Mouse (Mus musculus) WW6 (cell line): ENCODE data around the gene Acot11.
A peak's percentile ranks its signal among the peaks of the same experiment; 100 is the strongest.
"Not testable (repeated sequence)": the region's sequence is repeated elsewhere in the genome, so short reads cannot be mapped to it uniquely, and the experiment has no call there.

ENCODE experiments used
- DNase-seq: peaks from one replicate; pipeline ENCODE4 v3.0.0-alpha.2; 2013; ENCODE audit warnings: low read depth, low spot score

Gene Acot11

GRCm38 (mm10) chr4:106811162-106811561, 6.4 kb upstream of the Acot11 start:
- DNase-seq: no peak

- no peak for DNase-seq
Observed at GRCm38 (mm10) chr4:106810039-106810438, 5.2 kb upstream of the Acot11 start.

GRCm38 (mm10) chr4:106807287-106807686, 2.5 kb upstream of the Acot11 start:
- no peak for DNase-seq

GRCm38 (mm10) chr4:106805890-106806289, 1.1 kb upstream of the Acot11 start:
- DNase-seq: no peak

- DNase-seq: no peak
Observed at GRCm38 (mm10) chr4:106804201-106804909, 443 bp downstream of the Acot11 start.

- DNase-seq: no peak
Observed at GRCm38 (mm10) chr4:106803781-106804180, 1.0 kb downstream of the Acot11 start.

- peak; percentile 57 for DNase-seq
Observed at GRCm38 (mm10) chr4:106799772-106800336, 4.9 kb downstream of the Acot11 start.

- DNase-seq: no peak
Observed at GRCm38 (mm10) chr4:106798908-106799546, 5.8 kb downstream of the Acot11 start.

- no peak for DNase-seq
Observed at GRCm38 (mm10) chr4:106795289-106795688, 9.5 kb downstream of the Acot11 start.

- no peak for DNase-seq
Observed at GRCm38 (mm10) chr4:106794247-106794646, 10.6 kb downstream of the Acot11 start.

GRCm38 (mm10) chr4:106793826-106794225, 11.0 kb downstream of the Acot11 start:
- DNase-seq: not testable (repeated sequence)

- no peak for DNase-seq
Observed at GRCm38 (mm10) chr4:106792276-106792675, 12.5 kb downstream of the Acot11 start.

GRCm38 (mm10) chr4:106790938-106791337, 13.9 kb downstream of the Acot11 start:
- DNase-seq: no peak

GRCm38 (mm10) chr4:106790218-106790617, 14.6 kb downstream of the Acot11 start:
- DNase-seq: not testable (repeated sequence)

- DNase-seq: no peak
Observed at GRCm38 (mm10) chr4:106789705-106790104, 15.1 kb downstream of the Acot11 start.

GRCm38 (mm10) chr4:106788627-106789026, 16.2 kb downstream of the Acot11 start:
- no peak for DNase-seq

- no peak for DNase-seq
Observed at GRCm38 (mm10) chr4:106787830-106788229, 17.0 kb downstream of the Acot11 start.

- DNase-seq: no peak
Observed at GRCm38 (mm10) chr4:106785753-106786540, 18.9 kb downstream of the Acot11 start.

- no peak for DNase-seq
Observed at GRCm38 (mm10) chr4:106785345-106785744, 19.5 kb downstream of the Acot11 start.

- no peak for DNase-seq
Observed at GRCm38 (mm10) chr4:106784806-106785205, 20.0 kb downstream of the Acot11 start.

GRCm38 (mm10) chr4:106783137-106783536, 21.7 kb downstream of the Acot11 start:
- DNase-seq: no peak

- no peak for DNase-seq
Observed at GRCm38 (mm10) chr4:106780045-106780444, 24.8 kb downstream of the Acot11 start.
